Mouse (Mus musculus) liver, adult 2 months (tissue): Measurements from ENCODE around the gene Slco4a1. TPM values are rescaled to one million over a fixed set of nuclear protein-coding genes. Genes with fewer than 3 reads are reported as not detected.

Experiments used
- DNase-seq: peaks from one replicate; pipeline ENCODE4 v3.0.0-alpha.2; 2011; ENCODE audit warnings: low read depth, low spot score; ENCODE audit errors: extremely low read depth
- H3K27ac ChIP-seq: fragments of 200-500 bp; replicated peaks from 2 replicates; pipeline ENCODE4 v1.5.1; 2012; ENCODE audit warnings: low read depth, mild to moderate bottlenecking, control low read depth, inconsistent platforms, low read length; ENCODE audit not compliant: insufficient read depth
- H3K27me3 ChIP-seq: fragments of 200-500 bp; 2 replicates; pipeline ENCODE4 v1.6.1; 2012; ENCODE audit warnings: mild to moderate bottlenecking, moderate library complexity, low read length, inconsistent platforms; ENCODE audit not compliant: control insufficient read depth, insufficient read depth
- H3K36me3 ChIP-seq: fragments of 200-500 bp; 2 replicates; pipeline ENCODE4 v1.6.1; 2012; ENCODE audit warnings: low read length, inconsistent platforms; ENCODE audit not compliant: control insufficient read depth, insufficient read depth
- H3K4me1 ChIP-seq: fragments of 200-500 bp; 2 replicates; pipeline ENCODE4 v1.6.1; 2011; ENCODE audit warnings: low read length; ENCODE audit not compliant: control insufficient read depth, insufficient read depth
- H3K4me3 ChIP-seq: fragments of 200-500 bp; 2 replicates; pipeline ENCODE4 v1.5.1; 2011; ENCODE audit warnings: low read depth, mild to moderate bottlenecking, control low read depth, low read length, moderate library complexity; ENCODE audit not compliant: insufficient read depth
- H3K79me2 ChIP-seq: fragments of 200-500 bp; 2 replicates; pipeline ENCODE4 v1.6.1; 2012; ENCODE audit warnings: inconsistent platforms, mild to moderate bottlenecking, low read length, moderate library complexity; ENCODE audit not compliant: control insufficient read depth, insufficient read depth
- H3K9ac ChIP-seq: fragments of 200-500 bp; 2 replicates; pipeline ENCODE4 v1.6.1; 2012; ENCODE audit warnings: low read depth, mild to moderate bottlenecking, control low read depth, inconsistent platforms, low read length
- CTCF ChIP-seq: fragments of 200-500 bp; IDR thresholded peaks from 2 replicates; pipeline ENCODE4 v1.5.1; 2011; ENCODE audit warnings: low read depth, low read length, control low read depth
- POLR2A ChIP-seq: fragments of 200-500 bp; IDR thresholded peaks from 2 replicates; pipeline ENCODE4 v1.6.1; 2011; ENCODE audit warnings: low read length, control low read depth; ENCODE audit not compliant: insufficient read depth; ENCODE audit errors: extremely low read depth
- WGBS: fragments of 180-500 bp; shearing (Covaris S2); methylation state at CpG from one replicate; pipeline ENCODE4 v1.1.7; 2018; 5-methylcytosine and 5-hydroxymethylcytosine counted together
- polyA plus RNA-seq: library from polyadenylated mRNA; depleted of rRNA; stranded (reverse); fragments of >200 nt; gene quantifications from 2 replicates; pipeline ENCODE4 v1.2.3, GENCODE M21; 2012
- total RNA-seq: library from RNA; depleted of rRNA; stranded (reverse); fragments of >200 nt; gene quantifications from 2 replicates; pipeline ENCODE4 v1.2.3, GENCODE M21; 2014

Gene Slco4a1
- total and polyA plus RNA-seq, 2 experiments, result 0.09 to 0.42 TPM

GRCm38 (mm10) chr2:180432751-180433150 is 23.3 kb upstream of the Slco4a1 start:
- Histone ChIP-seq H3K79me2 (no peaks in the 10 kb centered on the region), H3K4me3 (no peak overlapping the region), H3K27ac (no peak overlapping the region), H3K9ac (no peak overlapping the region), H3K4me1 (no peaks in the 10 kb centered on the region), H3K27me3 (no peaks in the 10 kb centered on the region), H3K36me3 (no peaks in the 10 kb centered on the region)
- DNase-seq, result no peak
- no peak for TF ChIP-seq CTCF
- TF ChIP-seq POLR2A, result no peak
- WGBS, result 68% methylated on average over 10 of the region's 10 CpGs

GRCm38 (mm10) chr2:180433350-180433749 is 22.7 kb upstream of the Slco4a1 start:
- Histone ChIP-seq H3K27me3 (no peaks in the 10 kb centered on the region), H3K9ac (no peak overlapping the region), H3K4me1 (no peaks in the 10 kb centered on the region), H3K79me2 (no peaks in the 10 kb centered on the region), H3K27ac (no peak overlapping the region), H3K4me3 (no peak overlapping the region), H3K36me3 (no peaks in the 10 kb centered on the region)
- no peak for DNase-seq
- 86% methylated on average over 7 of the region's 7 CpGs for WGBS
- TF ChIP-seq CTCF, result no peak

- Histone ChIP-seq H3K27me3 (no peaks in the 10 kb centered on the region), H3K4me3 (no peak overlapping the region), H3K9ac (no peak overlapping the region), H3K4me1 (no peaks in the 10 kb centered on the region), H3K27ac (no peak overlapping the region), H3K79me2 (no peaks in the 10 kb centered on the region), H3K36me3 (no peaks in the 10 kb centered on the region)
- WGBS, result 80% methylated on average over 4 of the region's 4 CpGs
- TF ChIP-seq CTCF, result no peak
- TF ChIP-seq POLR2A, result no peak
- no peak for DNase-seq
These were observed 20.6 kb upstream of the Slco4a1 start for GRCm38 (mm10) chr2:180435341-180435926.

- WGBS, result 63% methylated on average over 5 of the region's 5 CpGs
- H3K27ac ChIP-seq, result no peak overlapping the region
- no peaks in the 10 kb centered on the region for H3K27me3 ChIP-seq
- TF ChIP-seq CTCF (no peak), POLR2A (no peak)
- H3K9ac ChIP-seq, result no peak overlapping the region
- DNase-seq, result no peak
- H3K4me1 ChIP-seq, result no peaks in the 10 kb centered on the region
- no peaks in the 10 kb centered on the region for H3K79me2 ChIP-seq
- H3K36me3 ChIP-seq, result no peaks in the 10 kb centered on the region
- no peak overlapping the region for H3K4me3 ChIP-seq
These were observed 18.7 kb upstream of the Slco4a1 start for GRCm38 (mm10) chr2:180437149-180437864.

GRCm38 (mm10) chr2:180439791-180440190 is 16.3 kb upstream of the Slco4a1 start:
- WGBS, result 77% methylated on average over 3 of the region's 3 CpGs
- no peaks in the 10 kb centered on the region for H3K79me2 ChIP-seq
- H3K27me3 ChIP-seq, result no peaks in the 10 kb centered on the region
- no peak overlapping the region for H3K9ac ChIP-seq
- no peaks in the 10 kb centered on the region for H3K4me1 ChIP-seq
- H3K4me3 ChIP-seq, result no peak overlapping the region
- DNase-seq, result no peak
- no peak overlapping the region for H3K27ac ChIP-seq
- TF ChIP-seq CTCF (no peak), POLR2A (no peak)
- no peaks in the 10 kb centered on the region for H3K36me3 ChIP-seq
